Mouse (Mus musculus) CH12.LX (cell line): Measurements from ENCODE around the gene Tjp3. TPM values are rescaled to one million over a fixed set of nuclear protein-coding genes. Genes with fewer than 3 reads are reported as not detected.

ENCODE experiments used
- DNase-seq: peaks from one replicate; pipeline ENCODE4 v3.0.0-alpha.2; 2013; ENCODE audit errors: extremely low read depth
- H3K27ac ChIP-seq: 2 replicates; pipeline ENCODE4 v1.5.1; 2012; ENCODE audit warnings: low read depth, mild to moderate bottlenecking, control low read depth, moderate library complexity; ENCODE audit not compliant: insufficient read depth
- H3K27me3 ChIP-seq: replicated peaks from 2 replicates; pipeline ENCODE3; 2012; ENCODE audit warnings: inconsistent platforms
- H3K36me3 ChIP-seq, 2 experiments: replicated peaks in 1 of 2; 2 replicates each; pipeline versions ENCODE3 to v1.6.1; 2012; ENCODE audit warnings: inconsistent platforms in 1 of 2, low read length in 1 of 2, mild to moderate bottlenecking in 1 of 2, mixed read lengths in 1 of 2, moderate library complexity in 1 of 2; ENCODE audit not compliant: control insufficient read depth in 1 of 2, insufficient read depth in 1 of 2
- H3K4me1 ChIP-seq, 2 experiments: 2 replicates each; pipeline ENCODE4 v1.6.1; 2012; ENCODE audit warnings: inconsistent platforms in 1 of 2, moderate library complexity in 1 of 2; ENCODE audit not compliant: insufficient read depth in 2 of 2, control insufficient read depth in 1 of 2
- H3K4me2 ChIP-seq: 2 replicates; pipeline ENCODE4 v1.6.1; 2012; ENCODE audit warnings: low read depth, mild to moderate bottlenecking, control low read depth; ENCODE audit not compliant: poor library complexity, insufficient read depth, severe bottlenecking
- H3K4me3 ChIP-seq, 3 experiments: fragments of 150-350 bp in 1 of 3; sonication (generic) in 1 of 3; replicated peaks in 1 of 3; 2 replicates each; pipeline versions ENCODE3 to v1.5.1; 2011 to 2012; ENCODE audit warnings: low read depth in 2 of 3, low read length in 2 of 3, mild to moderate bottlenecking in 2 of 3, moderate library complexity in 2 of 3, control low read depth in 1 of 3, improper control_type of control experiment in 1 of 3, inconsistent platforms in 1 of 3, mixed read lengths in 1 of 3; ENCODE audit not compliant: poor library complexity in 1 of 3
- H3K79me2 ChIP-seq: replicated peaks from 2 replicates; pipeline ENCODE4 v1.6.1; 2012; ENCODE audit warnings: mild to moderate bottlenecking, moderate library complexity; ENCODE audit not compliant: control insufficient read depth, poor library complexity, insufficient read depth, severe bottlenecking; ENCODE audit errors: extremely low read depth
- H3K9ac ChIP-seq: 2 replicates; pipeline ENCODE4 v1.6.1; 2012; ENCODE audit warnings: low read depth, mild to moderate bottlenecking, control low read depth, moderate library complexity; ENCODE audit not compliant: insufficient read depth
- H3K9me3 ChIP-seq: replicated peaks from 2 replicates; pipeline ENCODE3; 2012; ENCODE audit warnings: low read length, inconsistent platforms, mixed read lengths
- CHD1 ChIP-seq: IDR thresholded peaks from 2 replicates; pipeline ENCODE4 v1.6.1; 2012; ENCODE audit warnings: low read depth, low read length, improper control_type of control experiment, inconsistent platforms
- EP300 ChIP-seq: IDR thresholded peaks from 2 replicates; pipeline ENCODE4 v1.6.1; 2011; ENCODE audit warnings: low read length, improper control_type of control experiment
- ETS1 ChIP-seq: conservative IDR thresholded peaks from 2 replicates; pipeline ENCODE4 v1.6.1; 2012; ENCODE audit warnings: low read depth, mild to moderate bottlenecking, inconsistent platforms, low read length, improper control_type of control experiment, moderate library complexity
- GABPA ChIP-seq: IDR thresholded peaks from 2 replicates; pipeline ENCODE4 v1.6.1; 2012; ENCODE audit warnings: low read depth, low read length, improper control_type of control experiment, inconsistent platforms; ENCODE audit not compliant: insufficient replicate concordance
- JUN ChIP-seq: IDR thresholded peaks from 2 replicates; pipeline ENCODE4 v1.6.1; 2011; ENCODE audit warnings: low read depth, mild to moderate bottlenecking, low read length, improper control_type of control experiment, moderate library complexity; ENCODE audit not compliant: insufficient read depth
- KAT2A ChIP-seq: IDR thresholded peaks from 2 replicates; pipeline ENCODE4 v1.6.1; 2012; ENCODE audit warnings: low read length, improper control_type of control experiment, inconsistent platforms; ENCODE audit not compliant: insufficient replicate concordance
- MAFK ChIP-seq: IDR thresholded peaks from 2 replicates; pipeline ENCODE4 v1.6.1; 2011; ENCODE audit warnings: low read length, improper control_type of control experiment; ENCODE audit not compliant: insufficient replicate concordance
- MAX ChIP-seq: IDR thresholded peaks from 2 replicates; pipeline ENCODE4 v1.6.1; 2011; ENCODE audit warnings: low read length, improper control_type of control experiment
- MAZ ChIP-seq: IDR thresholded peaks from 2 replicates; pipeline ENCODE4 v1.6.1; 2012; ENCODE audit warnings: low read depth, mild to moderate bottlenecking, inconsistent platforms, low read length, improper control_type of control experiment, moderate library complexity
- MEF2A ChIP-seq: IDR thresholded peaks from 2 replicates; pipeline ENCODE4 v1.6.1; 2014; ENCODE audit warnings: low read depth, mild to moderate bottlenecking, inconsistent platforms, low read length, improper control_type of control experiment, borderline replicate concordance
- MXI1 ChIP-seq: IDR thresholded peaks from 2 replicates; pipeline ENCODE4 v1.6.1; 2011; ENCODE audit warnings: mild to moderate bottlenecking, low read depth, low read length, improper control_type of control experiment
- NRF1 ChIP-seq: IDR thresholded peaks from 2 replicates; pipeline ENCODE4 v1.6.1; 2014; ENCODE audit warnings: low read depth, mild to moderate bottlenecking, inconsistent platforms, low read length, improper control_type of control experiment, moderate library complexity
- POLR2A ChIP-seq: IDR thresholded peaks from 2 replicates; pipeline ENCODE4 v1.6.1; 2011; ENCODE audit warnings: low read depth, mild to moderate bottlenecking, improper control_type of control experiment, low read length
- POLR2AphosphoS2 ChIP-seq: IDR thresholded peaks from 2 replicates; pipeline ENCODE4 v1.6.1; 2011; ENCODE audit warnings: low read depth, low read length, improper control_type of control experiment
- RAD21 ChIP-seq: IDR thresholded peaks from 2 replicates; pipeline ENCODE4 v1.6.1; 2011; ENCODE audit warnings: low read depth, mild to moderate bottlenecking, low read length, improper control_type of control experiment, moderate library complexity
- RCOR1 ChIP-seq: conservative IDR thresholded peaks from 2 replicates; pipeline ENCODE4 v1.6.1; 2012; ENCODE audit warnings: low read depth, mild to moderate bottlenecking, inconsistent platforms, low read length, improper control_type of control experiment
- SIN3A ChIP-seq: IDR thresholded peaks from 2 replicates; pipeline ENCODE4 v1.6.1; 2012; ENCODE audit warnings: low read length, improper control_type of control experiment, inconsistent platforms
- SMC3 ChIP-seq: IDR thresholded peaks from 2 replicates; pipeline ENCODE4 v1.6.1; 2011; ENCODE audit warnings: low read depth, low read length, improper control_type of control experiment
- TCF12 ChIP-seq: IDR thresholded peaks from 2 replicates; pipeline ENCODE4 v1.6.1; 2014; ENCODE audit warnings: low read depth, mild to moderate bottlenecking, inconsistent platforms, low read length, improper control_type of control experiment
- UBTF ChIP-seq: IDR thresholded peaks from 2 replicates; pipeline ENCODE4 v1.6.1; 2012; ENCODE audit warnings: low read depth, mild to moderate bottlenecking, inconsistent platforms, low read length, improper control_type of control experiment, moderate library complexity
- ZC3H11A ChIP-seq: IDR thresholded peaks from 2 replicates; pipeline ENCODE4 v1.6.1; 2012; ENCODE audit warnings: low read depth, mild to moderate bottlenecking, inconsistent platforms, low read length, improper control_type of control experiment
- ZMIZ1 ChIP-seq: IDR thresholded peaks from 2 replicates; pipeline ENCODE4 v1.6.1; 2012; ENCODE audit warnings: low read depth, mild to moderate bottlenecking, inconsistent platforms, low read length, improper control_type of control experiment
- dilution Hi-C: fragments of 300-500 bp; cut with MboI; formaldehyde crosslinking; loops from 2 replicates; pipeline ENCODE4 v1.14.3; 2020; ENCODE audit warnings: low sequenced_read_pairs; ENCODE audit not compliant: extremely low pct_unique_long_range_greater_than_20kb, extremely low pct_ligation_motif_present
- in situ Hi-C: fragments of 300-500 bp; cut with MboI; formaldehyde crosslinking; loops from 3 replicates; pipeline ENCODE4 v1.14.3; 2019; ENCODE audit warnings: low sequenced_read_pairs, low pct_ligation_motif_present, low pct_unique_long_range_greater_than_20kb, mixed read lengths
- polyA plus RNA-seq: library from polyadenylated mRNA; unstranded; fragments of >175 nt; gene quantifications from 2 replicates; pipeline ENCODE4 v1.2.1, GENCODE M21; 2012; ENCODE audit warnings: low read depth; ENCODE audit not compliant: insufficient read length
- total RNA-seq, 2 experiments: library from RNA; depleted of rRNA; stranded (reverse); fragments of 300-350 nt in 1 of 2; fragments of >200 nt in 1 of 2; gene quantifications; 2 replicates each; pipeline ENCODE4 v1.2.3; 2012 to 2014

The Tjp3 gene
- total and polyA plus RNA-seq, 3 experiments, result 0.42 to 7.2 (median 0.76) TPM

- Histone ChIP-seq H3K4me3 (no peak overlapping the region), H3K4me2 (no peak overlapping the region), H3K9me3 (peaks cover 6% of the 10 kb centered on the region), H3K79me2 (no peaks in the 10 kb centered on the region), H3K27ac (no peak overlapping the region), H3K4me1 (peaks cover 5 to 32% of the 10 kb centered on the region in 2 experiments; a peak in 3 of 4 replicates), H3K9ac (no peak overlapping the region), H3K36me3 (no peaks in the 10 kb centered on the region), H3K27me3 (peaks cover 38% of the 10 kb centered on the region)
- no peak for TF ChIP-seq RCOR1
- no peak for TF ChIP-seq SMC3
- no peak for TF ChIP-seq POLR2AphosphoS2
- no peak for TF ChIP-seq UBTF
- TF ChIP-seq MXI1, result no peak
- no peak for TF ChIP-seq ZC3H11A
- TF ChIP-seq ETS1, result no peak
- no peak for TF ChIP-seq ZMIZ1
- no peak for TF ChIP-seq KAT2A
- no peak for TF ChIP-seq TCF12
- no peak for TF ChIP-seq POLR2A
- no peak for TF ChIP-seq JUN
- TF ChIP-seq CHD1, result no peak
- dilution Hi-C loops, result no loop called here
- in situ Hi-C loops, result loop anchor here (5.0 kb wide), 1 partner anchor 87 kb away; no protein-coding TSS in a partner anchor
- no peak for DNase-seq
Measured at GRCm38 (mm10) chr10:81284719-81285118, 6.7 kb downstream of the Tjp3 start.

GRCm38 (mm10) chr10:81284189-81284588 lies 7.2 kb downstream of the Tjp3 start:
- Histone ChIP-seq H3K27ac (no peak overlapping the region), H3K9me3 (peaks cover 6% of the 10 kb centered on the region), H3K27me3 (peaks cover 40% of the 10 kb centered on the region), H3K9ac (no peak overlapping the region), H3K36me3 (no peaks in the 10 kb centered on the region), H3K79me2 (no peaks in the 10 kb centered on the region), H3K4me3 (no peak overlapping the region), H3K4me2 (no peak overlapping the region)
- in situ Hi-C loops (no loop called here), dilution Hi-C loops (no loop called here)
- no peak for DNase-seq
- TF ChIP-seq NRF1, result no peak
- no peak for TF ChIP-seq EP300
- no peak for TF ChIP-seq CHD1
- TF ChIP-seq SMC3, result no peak
- TF ChIP-seq MEF2A, result no peak
- TF ChIP-seq MAFK, result no peak
- TF ChIP-seq SIN3A, result no peak
- TF ChIP-seq GABPA, result no peak
- no peak for TF ChIP-seq RAD21
- TF ChIP-seq MAX, result no peak
- TF ChIP-seq MAZ, result no peak
- TF ChIP-seq, all 38 proteins: peak for 0
- peaks cover 5 to 28% of the 10 kb centered on the region in 2 experiments; a peak in 3 of 4 replicates for H3K4me1 ChIP-seq
